Mouse (Mus musculus) lung, postnatal 0 days (tissue): ENCODE results near the gene Mettl3.

ENCODE experiments used
- CTCF ChIP-seq: IDR thresholded peaks from 2 replicates; pipeline ENCODE4 v1.5.1; 2016; ENCODE audit warnings: antibody characterized with exemption, mild to moderate bottlenecking
- EP300 ChIP-seq: IDR thresholded peaks from 2 replicates; pipeline ENCODE4 v1.6.1; 2016; ENCODE audit warnings: antibody characterized with exemption, mild to moderate bottlenecking, control low read depth

DNA sequence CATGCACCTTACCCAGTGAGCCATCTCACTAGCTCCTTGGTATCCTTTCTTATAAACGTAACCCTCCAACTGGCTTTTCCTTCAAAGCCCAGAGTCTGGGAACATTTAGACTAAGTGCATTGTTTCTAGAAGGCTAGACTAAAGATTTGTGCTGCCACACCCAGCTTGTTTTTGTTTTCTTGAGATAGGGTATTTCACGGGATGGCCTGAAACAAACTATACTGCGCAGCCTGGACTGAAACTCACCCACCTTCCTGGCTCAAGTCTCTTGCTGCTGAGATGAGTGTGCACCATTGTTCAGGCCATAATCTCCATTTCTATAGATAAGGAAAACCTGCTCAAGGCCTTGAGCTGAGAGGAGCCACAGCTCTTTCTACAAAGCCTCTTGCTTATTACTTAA is 20.7 kb downstream of the Mettl3 start:
- no peak for TF ChIP-seq CTCF
- TF ChIP-seq EP300: no peak
